Mouse (Mus musculus) ovary, adult 18-20 months (tissue): ENCODE measurements around the gene Pebp1.
A peak's percentile ranks its signal among the peaks of the same experiment; 100 is the strongest.
"Not testable (repeated sequence)": the region's sequence is repeated elsewhere in the genome, so short reads cannot be mapped to it uniquely, and the experiment has no call there.

Source experiments
- DNase-seq: peaks from one replicate; pipeline ENCODE4 v3.0.0; 2022; ENCODE audit warnings: low spot score, mixed read lengths

Pebp1 gene

GRCm38 (mm10) chr5:117286831-117287822 lies at the start of gene Pebp1:
Pebp1 (minus strand) TSS chr5:117287625.
- peak; percentile 96 for DNase-seq

- no peak for DNase-seq
These were observed 43.0 kb upstream of the Pebp1 start for GRCm38 (mm10) chr5:117330457-117330856.

- peak; percentile 40 for DNase-seq
These were observed 39.0 kb upstream of the Pebp1 start for GRCm38 (mm10) chr5:117326408-117326807.

GRCm38 (mm10) chr5:117323751-117324150 lies 36.3 kb upstream of the Pebp1 start:
- no peak for DNase-seq

- DNase-seq: peak; percentile 59
These were observed 31.6 kb upstream of the Pebp1 start, which contains the start of gene Vsig10 for GRCm38 (mm10) chr5:117318741-117319629. Vsig10 (plus strand) TSS chr5:117319083.

GRCm38 (mm10) chr5:117314587-117315428 lies 27.4 kb upstream of the Pebp1 start:
- no peak for DNase-seq

- DNase-seq: no peak
These were observed 26.5 kb upstream of the Pebp1 start for GRCm38 (mm10) chr5:117313909-117314308.

GRCm38 (mm10) chr5:117313420-117313819 lies 26.0 kb upstream of the Pebp1 start:
- DNase-seq: no peak

GRCm38 (mm10) chr5:117307699-117308098 lies 20.3 kb upstream of the Pebp1 start:
- DNase-seq: no peak

GRCm38 (mm10) chr5:117306826-117307225 lies 19.4 kb upstream of the Pebp1 start:
- no peak for DNase-seq

- no peak for DNase-seq
These were observed 18.3 kb upstream of the Pebp1 start for GRCm38 (mm10) chr5:117305754-117306153.

- peak; percentile 72 for DNase-seq
These were observed 17.5 kb upstream of the Pebp1 start for GRCm38 (mm10) chr5:117304947-117305346.

- DNase-seq: no peak
These were observed 16.5 kb upstream of the Pebp1 start for GRCm38 (mm10) chr5:117303691-117304579.

- DNase-seq: no peak
These were observed 15.5 kb upstream of the Pebp1 start for GRCm38 (mm10) chr5:117302899-117303298.

- DNase-seq: no peak
These were observed 7.6 kb upstream of the Pebp1 start for GRCm38 (mm10) chr5:117295011-117295410.

- DNase-seq: not testable (repeated sequence)
These were observed 6.4 kb upstream of the Pebp1 start for GRCm38 (mm10) chr5:117293776-117294175.

- no peak for DNase-seq
These were observed 5.1 kb upstream of the Pebp1 start for GRCm38 (mm10) chr5:117292547-117292946.

- no peak for DNase-seq
These were observed 3.9 kb upstream of the Pebp1 start for GRCm38 (mm10) chr5:117291312-117291711.

GRCm38 (mm10) chr5:117290081-117290480 lies 2.7 kb upstream of the Pebp1 start:
- DNase-seq: no peak

GRCm38 (mm10) chr5:117289646-117290045 lies 2.2 kb upstream of the Pebp1 start:
- DNase-seq: no peak
